ENCODE assay signal across 9 mouse cellular contexts in the genomic region with DNA sequence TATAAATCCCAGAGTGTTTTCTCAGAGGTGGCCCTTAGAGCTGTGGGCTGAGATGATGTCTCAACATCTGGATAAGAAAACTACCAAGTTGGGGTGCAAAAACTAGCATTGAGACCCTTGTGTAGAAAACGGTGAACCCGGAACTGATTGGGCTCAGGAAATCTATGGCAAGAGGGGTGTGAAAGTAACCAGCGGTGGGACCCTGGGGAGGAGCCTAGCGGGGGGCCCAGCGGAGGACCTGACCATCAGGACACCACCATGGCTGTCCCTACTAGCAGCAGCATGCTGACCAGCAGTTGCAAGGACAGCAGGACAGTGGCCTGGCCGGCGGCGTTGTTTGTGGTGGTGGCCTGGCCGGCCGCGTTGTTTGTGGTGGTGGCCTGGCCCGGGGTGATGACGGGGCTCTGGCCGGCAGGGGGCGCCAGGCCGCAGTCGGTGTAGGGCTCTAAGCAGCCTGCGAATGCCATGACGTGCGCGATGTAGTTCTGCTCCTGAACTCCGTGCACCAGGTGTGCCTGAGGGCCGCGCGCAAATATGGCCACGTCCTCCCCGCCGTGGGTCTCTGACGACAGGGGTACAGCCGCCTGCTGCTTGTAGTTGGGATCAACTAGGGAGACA. TPM values are rescaled to one million over a fixed set of nuclear protein-coding genes. Genes with fewer than 3 reads are reported as not detected.
A peak's percentile ranks its signal among the peaks of the same experiment; 100 is the strongest.
DNase-seq lines count a peak whose midpoint lies in the region; ATAC-seq lines count a peak whose summit lies in the region.
"Had no signal": no experiment of that assay in that cellular context is flagged by ENCODE, and none has a peak within 500 bp of the region (broad histone marks: within the 10 kb centered on the region; RNA-seq: fewer than 3 reads in every experiment).

No protein-coding gene starts in this region.

- H3K27me3 ChIP-seq in hindbrain, embryonic 12.5 days, result peaks cover 13% of the 10 kb centered on the region

- H3K27ac ChIP-seq in hindbrain, embryonic 12.5 days, result no peak overlapping the region
- H3K27ac ChIP-seq: macrophage had no signal

- H3K4me2 ChIP-seq in hindbrain, embryonic 12.5 days (replicated peaks), result peak overlapping the region; percentile 32

- no peaks in the 10 kb centered on the region for H3K36me3 ChIP-seq in hindbrain, embryonic 12.5 days

- H3K9ac ChIP-seq in hindbrain, embryonic 12.5 days, result no peak overlapping the region

- 12% methylated on average over 30 of the region's 30 CpGs for WGBS in hindbrain, embryonic 12.5 days

- no peak overlapping the region for H3K4me3 ChIP-seq in hindbrain, embryonic 12.5 days

- no peaks in the 10 kb centered on the region for H3K4me1 ChIP-seq in hindbrain, embryonic 12.5 days

- DNase-seq in R1 (ENCODE audit: low read depth, low spot score), result peak; percentile 65
- peak; percentile 3 for DNase-seq in cerebellum, adult 9-10 months
- DNase-seq in layer of hippocampus, postnatal 25 days (ENCODE audit: extremely low spot score in 1 of 2, low spot score in 1 of 2), result peak; percentile 30 to 62
- peak; percentile 46 for DNase-seq in lung, postnatal 25 days (ENCODE audit: low spot score)
- peak; percentile 31 to 64 for DNase-seq in right cerebral cortex, postnatal 10 days (ENCODE audit: low spot score in 2 of 2)

- no peaks in the 10 kb centered on the region for H3K9me3 ChIP-seq in hindbrain, embryonic 12.5 days (replicated peaks)

- ATAC-seq in frontal cortex, adult (ENCODE audit: low TSS enrichment), result peak; percentile 70
- peak; percentile 74; the same call in 1 of the 2 replicates for ATAC-seq in hindbrain, embryonic 12.5 days (ENCODE audit: low FRiP score)
- no peak for ATAC-seq in inflammation-experienced regulatory T-cells, adult 6 months

RNA-seq across cellular contexts. Expression of gene Alpi, which starts 2.9 kb away (rescaled TPM):
- polyA plus RNA-seq in hindbrain, embryonic 12.5 days (2016; fragmentation: Nextera tagmentation; extraction: Ambion mirVana), result not detected in 2 replicates
- total RNA-seq in layer of hippocampus, postnatal 25 days (2021), result not detected
- not detected for polyA plus RNA-seq in inflammation-experienced regulatory T-cells, adult 6 months (2017; shearing (Covaris generic))
- polyA plus RNA-seq: macrophage had no signal

RNA-seq across cellular contexts. Expression of gene Alppl2, which starts 8.7 kb away (rescaled TPM):
- not detected in 2 replicates for polyA plus RNA-seq in hindbrain, embryonic 12.5 days (2016; fragmentation: Nextera tagmentation; extraction: Ambion mirVana)
- not detected for total RNA-seq in layer of hippocampus, postnatal 25 days (2021)
- not detected for polyA plus RNA-seq in inflammation-experienced regulatory T-cells, adult 6 months (2017; shearing (Covaris generic))
- polyA plus RNA-seq: macrophage had no signal

RNA-seq across cellular contexts. Expression of gene Akp3, which starts 26.3 kb away (rescaled TPM):
- not detected in 2 replicates for polyA plus RNA-seq in hindbrain, embryonic 12.5 days (2016; fragmentation: Nextera tagmentation; extraction: Ambion mirVana)
- total RNA-seq in layer of hippocampus, postnatal 25 days (2021), result not detected
- not detected for polyA plus RNA-seq in inflammation-experienced regulatory T-cells, adult 6 months (2017; shearing (Covaris generic))
- polyA plus RNA-seq: macrophage had no signal

RNA-seq across cellular contexts. Expression of gene Ecel1, which starts 57.9 kb away (rescaled TPM):
- 29.2 and 33.6 TPM in 2 replicates for polyA plus RNA-seq in hindbrain, embryonic 12.5 days (2016; fragmentation: Nextera tagmentation; extraction: Ambion mirVana)
- 1 to 10 TPM; 1.4 to 3.6 TPM for total RNA-seq in layer of hippocampus, postnatal 25 days (2021)
- polyA plus RNA-seq in inflammation-experienced regulatory T-cells, adult 6 months (2017; shearing (Covaris generic)), result under 1 TPM in 2 of 3 experiments, not detected in 1; 0.77 to 0.88 TPM
- polyA plus RNA-seq: macrophage had no signal

Comparison
In these comparisons a context has a peak if more than half of its experiments do, and no peak if none do; other contexts are left out.
1. DNase-seq: peak in every context shown above with its lines; median percentile 65 in R1; 48 in right cerebral cortex, postnatal 10 days; 46 in layer of hippocampus, postnatal 25 days; 46 in lung, postnatal 25 days; 3 in cerebellum, adult 9-10 months.